In genomic region chr2:31640609-31641507, GRCm38 (mm10) we compare ENCODE assay signal across 10 mouse cellular contexts. TPM values are rescaled to one million over a fixed set of nuclear protein-coding genes. Genes with fewer than 3 reads are reported as not detected.
DNase-seq lines count a peak whose midpoint lies in the region; ATAC-seq and TF ChIP-seq lines count a peak whose summit lies in the region.
"Had no signal": no experiment of that assay in that cellular context is flagged by ENCODE, and none has a peak within 500 bp of the region (broad histone marks: within the 10 kb centered on the region; RNA-seq: fewer than 3 reads in every experiment).

No protein-coding gene starts in this region.

- no peaks in the 10 kb centered on the region for H3K36me3 ChIP-seq in heart, embryonic 15.5 days
- no peaks in the 10 kb centered on the region for H3K36me3 ChIP-seq in embryonic facial prominence, embryonic 10.5 days (replicated peaks)
- no peaks in the 10 kb centered on the region for H3K36me3 ChIP-seq in hindbrain, embryonic 14.5 days (replicated peaks; ENCODE audit: control insufficient read depth, insufficient read depth)
- H3K36me3 ChIP-seq in myocyte (ENCODE audit: control insufficient read depth, insufficient read depth): no peaks in the 10 kb centered on the region

- no peak for ATAC-seq in heart, embryonic 15.5 days (replicated peaks; ENCODE audit: insufficient number of reproducible peaks, insufficient read depth, low FRiP score, low read depth)
- ATAC-seq in hindbrain, embryonic 14.5 days (ENCODE audit: low FRiP score): 0 out of 2 replicates have a peak, but pooled peaks have one; percentile 42
- ATAC-seq in erythroblast, adult 5-6 weeks (replicated peaks; ENCODE audit: low FRiP score, poor library complexity, severe bottlenecking): no peak
- ATAC-seq: CD4-positive, CD25-positive, alpha-beta regulatory T cell, adult 4 months had no signal

- H3K27me3 ChIP-seq in heart, embryonic 15.5 days: peaks cover 99% of the 10 kb centered on the region
- H3K27me3 ChIP-seq in embryonic facial prominence, embryonic 10.5 days (replicated peaks; ENCODE audit: low read depth, poor library complexity, severe bottlenecking): peaks cover 100% of the 10 kb centered on the region
- H3K27me3 ChIP-seq in hindbrain, embryonic 14.5 days (ENCODE audit: control insufficient read depth, insufficient read depth, low read length): peaks cover 98% of the 10 kb centered on the region
- peaks cover 80% of the 10 kb centered on the region for H3K27me3 ChIP-seq in myocyte (ENCODE audit: control insufficient read depth, insufficient read depth, insufficient read length)

- no peak for TF ChIP-seq POLR2A in myocyte (IDR thresholded peaks at IDR 0.05; ENCODE audit: insufficient read length, low read depth)

- H3K27ac ChIP-seq in heart, embryonic 15.5 days: no peak overlapping the region
- peak overlapping the region; percentile 48; the same call in 1 of the 2 replicates for H3K27ac ChIP-seq in embryonic facial prominence, embryonic 10.5 days (replicated peaks)
- no peak overlapping the region for H3K27ac ChIP-seq in hindbrain, embryonic 14.5 days

- peak overlapping the region; percentile 22 for H3K4me3 ChIP-seq in heart, embryonic 15.5 days
- H3K4me3 ChIP-seq in embryonic facial prominence, embryonic 10.5 days: peak overlapping the region; percentile 46
- H3K4me3 ChIP-seq in hindbrain, embryonic 14.5 days (replicated peaks; ENCODE audit: low read length): peak overlapping the region; percentile 13
- H3K4me3 ChIP-seq in myocyte: no peak overlapping the region

- no peaks in the 10 kb centered on the region for H3K9me3 ChIP-seq in heart, embryonic 15.5 days (replicated peaks)
- H3K9me3 ChIP-seq in embryonic facial prominence, embryonic 10.5 days: no peaks in the 10 kb centered on the region
- no peaks in the 10 kb centered on the region for H3K9me3 ChIP-seq in hindbrain, embryonic 14.5 days (ENCODE audit: control insufficient read depth, low read length)

- no peak overlapping the region for H3ac ChIP-seq in myocyte (ENCODE audit: control insufficient read depth, insufficient read length)

- 2% methylated on average over 48 of the region's 48 CpGs for WGBS in heart, embryonic 15.5 days
- WGBS in embryonic facial prominence, embryonic 10.5 days: under 1% methylated on average over 48 of the region's 48 CpGs
- WGBS in hindbrain, embryonic 14.5 days: under 1% methylated on average over 48 of the region's 48 CpGs

- no peak overlapping the region for H3K9ac ChIP-seq in heart, embryonic 15.5 days
- no peak overlapping the region for H3K9ac ChIP-seq in hindbrain, embryonic 14.5 days

- H3K4me2 ChIP-seq in heart, embryonic 15.5 days: 0 out of 2 replicates have a peak overlapping the region, but pooled peaks have one; percentile 24
- H3K4me2 ChIP-seq in hindbrain, embryonic 14.5 days (replicated peaks): peak overlapping the region; percentile 28
- H3K4me2 ChIP-seq in myocyte (ENCODE audit: low read depth): peak overlapping the region; percentile 56

- no peaks in the 10 kb centered on the region for H3K79me2 ChIP-seq in myocyte (ENCODE audit: control insufficient read depth, insufficient read depth)

- DNase-seq in heart, postnatal 36 days: no peak
- peak; percentile 54 for DNase-seq in embryonic facial prominence, embryonic 10.5 days (ENCODE audit: low spot score)
- DNase-seq in hindbrain, embryonic 14.5 days (ENCODE audit: low spot score): peak; percentile 61
- DNase-seq in frontal cortex, postnatal 36 days (ENCODE audit: low spot score in 2 of 2): no peak
- DNase-seq in lung, postnatal 10 days: no peak
- DNase-seq: layer of hippocampus, adult 9-11 months had no signal

- peaks cover 41% of the 10 kb centered on the region for H3K4me1 ChIP-seq in heart, embryonic 15.5 days (replicated peaks)
- H3K4me1 ChIP-seq in embryonic facial prominence, embryonic 10.5 days: peaks cover 61% of the 10 kb centered on the region
- H3K4me1 ChIP-seq in hindbrain, embryonic 14.5 days (replicated peaks; ENCODE audit: control insufficient read depth, insufficient read depth, low read length): peaks cover 19% of the 10 kb centered on the region

- intact Hi-C loops in heart, postnatal 36 days (cut with DNase I): no loop called here

TF ChIP-seq in myocyte, 11 proteins besides CTCF, POLR2A, EP300 and RAD21:
- no peak for TF ChIP-seq CEBPB (IDR thresholded peaks at IDR 0.05; ENCODE audit: insufficient read depth, poor library complexity, severe bottlenecking)
- TF ChIP-seq E2F4 (IDR thresholded peaks at IDR 0.05; ENCODE audit: insufficient read depth): no peak
- no peak for TF ChIP-seq REST (IDR thresholded peaks at IDR 0.05; ENCODE audit: insufficient read depth, insufficient read length)
- TF ChIP-seq TCF3 (IDR thresholded peaks at IDR 0.05; ENCODE audit: insufficient read length, low read depth): no peak
- TF ChIP-seq MYOD1 (IDR thresholded peaks at IDR 0.05; ENCODE audit: control insufficient read depth in 1 of 3, insufficient read length in 2 of 3, low read depth in 2 of 3): no peak
- no peak for TF ChIP-seq POLR2AphosphoS2 (IDR thresholded peaks at IDR 0.05; ENCODE audit: insufficient read length, low read depth)
- TF ChIP-seq TCF12 (IDR thresholded peaks at IDR 0.05; ENCODE audit: insufficient read depth, poor library complexity, severe bottlenecking): no peak
- no peak for TF ChIP-seq USF1 (IDR thresholded peaks at IDR 0.05; ENCODE audit: low read depth)

RNA-seq across cellular contexts. Expression of gene Prdm12, which starts 1.0 kb away (rescaled TPM):
- 0.27 TPM in 1 of 2 replicates, not detected in the other for polyA plus RNA-seq in heart, embryonic 15.5 days (2015; fragmentation: Nextera tagmentation; extraction: Ambion mirVana)
- not detected for total RNA-seq in heart, postnatal 36 days (2021)
- 6.9 and 7.2 TPM in 2 replicates for polyA plus RNA-seq in embryonic facial prominence, embryonic 10.5 days (2016; fragmentation: Nextera tagmentation; extraction: Ambion mirVana)
- 0.50 and 0.89 TPM in 2 replicates for polyA plus RNA-seq in hindbrain, embryonic 14.5 days (2014; fragmentation: Nextera tagmentation; extraction: Ambion mirVana)
- polyA plus RNA-seq in myocyte (2012; fragmentation: generic; extraction: Trizol): not detected
- not detected in 2 replicates for total RNA-seq in erythroblast, adult 5-6 weeks (2015; ENCODE audit: low replicate concordance)
- not detected in 2 replicates for total RNA-seq in erythroblast, adult 5-6 weeks (2017; ENCODE audit: low replicate concordance)
- polyA plus RNA-seq: CD4-positive, CD25-positive, alpha-beta regulatory T cell, adult 4 months had no signal

RNA-seq across cellular contexts. Expression of gene Exosc2, which starts 29.7 kb away (rescaled TPM):
- polyA plus RNA-seq in heart, embryonic 15.5 days (2015; fragmentation: Nextera tagmentation; extraction: Ambion mirVana): 30.2 and 40.0 TPM in 2 replicates
- 10 to 100 TPM in 1 of 2 experiments, 1 to 10 TPM in 1; 9.4 to 10.7 TPM for total RNA-seq in heart, postnatal 36 days (2021)
- 107 and 112 TPM in 2 replicates for polyA plus RNA-seq in embryonic facial prominence, embryonic 10.5 days (2016; fragmentation: Nextera tagmentation; extraction: Ambion mirVana)
- polyA plus RNA-seq in hindbrain, embryonic 14.5 days (2014; fragmentation: Nextera tagmentation; extraction: Ambion mirVana): 29.5 and 33.1 TPM in 2 replicates
- polyA plus RNA-seq in myocyte (2012; fragmentation: generic; extraction: Trizol): 25.4 TPM
- 9.6 and 9.8 TPM in 2 replicates for total RNA-seq in erythroblast, adult 5-6 weeks (2015; ENCODE audit: low replicate concordance)
- 9.2 and 9.8 TPM in 2 replicates for total RNA-seq in erythroblast, adult 5-6 weeks (2017; ENCODE audit: low replicate concordance)

RNA-seq across cellular contexts. Expression of gene Abl1, which starts 47.3 kb away (rescaled TPM):
- polyA plus RNA-seq in heart, embryonic 15.5 days (2015; fragmentation: Nextera tagmentation; extraction: Ambion mirVana): 21.9 and 30.4 TPM in 2 replicates
- total RNA-seq in heart, postnatal 36 days (2021): 10 to 100 TPM; 31.8 to 32.8 TPM
- polyA plus RNA-seq in embryonic facial prominence, embryonic 10.5 days (2016; fragmentation: Nextera tagmentation; extraction: Ambion mirVana): 62.8 and 64.8 TPM in 2 replicates
- polyA plus RNA-seq in hindbrain, embryonic 14.5 days (2014; fragmentation: Nextera tagmentation; extraction: Ambion mirVana): 19.7 and 20.9 TPM in 2 replicates
- 28.0 TPM for polyA plus RNA-seq in myocyte (2012; fragmentation: generic; extraction: Trizol)
- total RNA-seq in erythroblast, adult 5-6 weeks (2015; ENCODE audit: low replicate concordance): 13.8 and 14.0 TPM in 2 replicates
- total RNA-seq in erythroblast, adult 5-6 weeks (2017; ENCODE audit: low replicate concordance): 9.5 and 13.4 TPM in 2 replicates

Comparison
In these comparisons a context has a peak if more than half of its experiments do, and no peak if none do; other contexts are left out.
1. DNase-seq: peak in embryonic facial prominence, embryonic 10.5 days (single experiment) and hindbrain, embryonic 14.5 days (single experiment); none in heart, postnatal 36 days (0 of 2), frontal cortex, postnatal 36 days (0 of 2) and lung, postnatal 10 days (single experiment).
2. Peak in every context shown above with its lines, with median percentiles within 50 percentile points of each other: H3K4me2 ChIP-seq.